Mouse (Mus musculus) brain, embryonic 14.5 days (tissue): Measurements from ENCODE around the gene Vmn1r211. TPM values are rescaled to one million over a fixed set of nuclear protein-coding genes. Genes with fewer than 3 reads are reported as not detected.
A peak's percentile ranks its signal among the peaks of the same experiment; 100 is the strongest.
"Not testable (repeated sequence)": the region's sequence is repeated elsewhere in the genome, so short reads cannot be mapped to it uniquely, and the experiment has no call there.

ENCODE experiments used
- DNase-seq: peaks from one replicate; pipeline ENCODE4 v3.0.0-alpha.2; 2011; ENCODE audit warnings: low read depth
- CTCF ChIP-seq: fragments of 200-500 bp; IDR thresholded peaks from 2 replicates; pipeline ENCODE4 v1.5.1; 2012; ENCODE audit warnings: inconsistent platforms, mild to moderate bottlenecking, moderate library complexity, borderline replicate concordance; ENCODE audit not compliant: insufficient read depth, insufficient read length; ENCODE audit errors: extremely low read depth
- POLR2A ChIP-seq: fragments of 200-500 bp; IDR thresholded peaks from 2 replicates; pipeline ENCODE4 v1.6.1; 2012; ENCODE audit warnings: mild to moderate bottlenecking, inconsistent platforms, borderline replicate concordance; ENCODE audit not compliant: poor library complexity, insufficient read depth, insufficient read length, severe bottlenecking; ENCODE audit errors: extremely low read depth
- polyA plus RNA-seq: library from polyadenylated mRNA; depleted of rRNA; stranded (reverse); fragments of >200 nt; gene quantifications from 2 replicates; pipeline ENCODE4 v1.2.3, GENCODE M21; 2012; rRNA removed

The Vmn1r211 gene
- polyA plus RNA-seq, result not detected in 2 replicates

DNA sequence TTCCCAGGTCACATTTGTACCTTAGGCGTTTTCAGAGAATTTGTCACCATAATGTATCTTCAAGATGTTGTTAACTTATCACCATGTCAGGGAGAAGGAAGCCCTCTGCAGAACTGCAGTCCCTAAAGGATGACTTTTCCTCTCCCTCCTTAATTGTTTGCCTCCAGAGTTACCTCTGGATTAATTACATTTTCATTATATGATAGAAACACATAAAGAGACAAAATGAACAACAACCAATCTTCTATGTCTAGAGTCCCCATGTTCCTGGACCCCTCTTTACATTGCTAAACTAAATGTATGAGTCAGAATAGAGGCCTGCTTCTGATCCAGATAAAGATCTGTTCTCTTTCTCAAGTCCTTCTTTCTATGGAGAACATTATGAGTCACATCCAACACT lies at the start of gene Vmn1r211:
TSS of gene Vmn1r211 (minus strand) at position 101 of the 400 bp plus-strand sequence.
- DNase-seq, result no peak
- TF ChIP-seq CTCF (no peak), POLR2A (no peak)

DNA sequence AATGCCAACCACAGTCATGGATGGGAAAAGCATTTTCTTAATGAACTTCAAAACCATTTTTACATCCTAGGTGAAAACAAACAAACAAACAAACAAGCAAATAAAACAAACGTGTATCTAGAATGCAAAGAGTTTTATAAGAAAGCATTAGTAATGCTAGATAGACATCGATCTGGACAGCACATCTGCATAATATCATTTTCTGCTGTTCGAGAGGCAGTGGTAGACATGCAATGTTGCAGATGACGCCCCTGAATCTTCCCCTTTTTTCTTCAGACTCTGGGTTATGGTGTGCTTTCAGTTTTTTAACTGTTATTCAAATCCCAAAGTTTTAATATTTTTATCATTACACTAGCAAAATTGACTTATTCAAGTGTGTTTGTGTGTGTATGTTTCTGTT lies 26.7 kb upstream of the Vmn1r211 start, which contains the start of gene Vmn1r212:
TSS of gene Vmn1r212 (minus strand) at position 101 of the 400 bp plus-strand sequence.
- TF ChIP-seq POLR2A, result no peak
- TF ChIP-seq CTCF, result no peak
- no peak for DNase-seq

DNA sequence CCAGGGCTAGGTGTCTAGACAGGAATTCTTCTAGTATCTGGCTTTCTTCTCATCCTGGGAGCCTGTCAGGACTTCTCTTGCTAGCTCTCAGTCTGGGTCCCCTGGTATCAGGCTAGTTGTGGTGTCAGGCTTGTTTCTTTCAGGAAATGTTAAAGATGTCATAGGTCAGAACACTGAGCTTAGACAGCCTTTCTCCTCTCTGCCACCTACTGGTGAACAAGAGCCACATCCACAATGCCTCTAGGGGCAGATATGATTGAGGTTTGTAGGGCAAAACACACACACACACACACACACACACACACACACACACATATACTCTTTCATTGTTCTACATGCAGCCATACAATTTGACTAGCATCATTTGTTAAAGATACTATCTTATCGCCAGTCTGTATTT lies 21.9 kb upstream of the Vmn1r211 start:
- TF ChIP-seq POLR2A (no peak), CTCF (peak; percentile 9; the same call in 1 of the 2 replicates)
- no peak for DNase-seq

DNA sequence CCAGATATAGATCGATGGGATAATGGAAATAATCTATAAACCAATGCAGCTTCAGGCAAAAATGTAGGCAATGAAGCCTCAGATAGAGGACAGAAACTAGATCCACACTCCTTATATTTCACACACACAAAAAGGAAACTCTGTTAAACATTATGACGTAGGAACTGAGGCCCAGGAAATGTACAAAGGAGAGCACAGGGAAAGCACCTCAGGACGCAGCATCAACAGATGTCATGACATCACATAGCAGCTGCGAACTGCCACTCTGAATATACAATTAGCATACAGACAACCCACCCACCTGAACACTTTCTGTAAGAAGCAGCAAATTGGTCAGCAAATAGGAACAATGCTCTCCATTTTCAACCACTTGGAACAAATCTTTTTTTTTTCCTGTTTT lies 2.6 kb downstream of the Vmn1r211 start:
- no peak for DNase-seq
- TF ChIP-seq POLR2A (no peak), CTCF (no peak)

DNA sequence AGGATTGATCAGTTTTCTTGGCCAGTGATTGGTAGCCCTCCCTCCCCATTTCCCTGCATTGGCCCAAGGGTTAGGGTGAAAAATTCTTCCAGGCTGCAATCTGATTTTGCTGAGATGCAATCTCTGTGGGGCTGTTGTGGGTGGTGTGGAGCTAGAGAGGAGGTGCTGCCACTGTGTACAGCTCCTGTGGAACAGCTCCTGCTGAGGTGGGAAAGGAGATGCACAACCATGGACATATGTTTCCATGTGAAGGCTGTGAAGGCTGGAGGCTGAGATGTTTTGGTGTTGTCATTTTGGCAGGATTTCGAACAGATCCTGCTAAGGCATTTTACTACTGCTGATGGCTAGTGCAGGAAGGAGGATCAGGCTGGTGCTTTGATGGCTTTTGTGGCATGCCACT lies 10.6 kb downstream of the Vmn1r211 start:
- DNase-seq, result no peak
- no peak for TF ChIP-seq CTCF
- TF ChIP-seq POLR2A, result no peak

DNA sequence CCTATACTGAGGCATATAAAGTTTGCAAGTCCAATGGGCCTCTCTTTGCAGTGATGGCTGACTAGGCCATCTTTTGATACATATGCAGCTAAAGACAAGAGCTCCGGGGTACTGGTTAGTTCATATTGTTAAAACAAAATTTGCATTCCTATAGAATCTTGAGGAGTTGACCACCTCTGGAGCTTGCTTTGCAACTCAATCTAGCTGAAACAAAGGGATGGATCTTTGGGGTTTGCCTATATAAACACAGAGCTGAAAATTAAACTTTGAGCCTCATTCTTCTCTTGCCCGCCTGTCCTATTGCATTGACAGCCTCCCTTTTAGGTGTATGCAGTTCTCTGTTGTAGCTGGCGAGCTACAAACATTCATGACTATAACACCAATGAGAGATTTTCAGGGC lies 13.1 kb downstream of the Vmn1r211 start:
- not testable (repeated sequence) for DNase-seq

DNA sequence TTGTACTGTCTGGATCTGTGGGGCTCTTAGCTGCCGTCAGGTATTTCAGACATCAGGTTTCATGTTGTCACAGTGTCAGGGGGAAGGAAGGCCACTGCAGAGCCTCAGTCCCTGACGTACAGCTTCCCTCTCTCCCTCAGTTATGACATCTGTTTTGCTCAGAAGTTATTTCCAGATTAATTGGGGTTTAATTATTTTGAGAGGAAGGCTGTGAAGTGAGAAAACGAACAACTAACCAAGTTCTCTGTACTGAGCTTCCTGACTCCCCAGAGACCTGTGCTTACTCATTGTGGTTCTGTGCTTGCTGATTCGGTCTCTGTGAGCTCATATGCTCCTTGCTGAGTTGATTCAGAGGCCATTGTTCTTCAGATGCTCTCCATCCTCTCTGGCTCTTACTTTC lies 26.1 kb downstream of the Vmn1r211 start, which contains the start of gene Vmn1r210:
TSS of gene Vmn1r210 (minus strand) at position 101 of the 400 bp plus-strand sequence.
- DNase-seq, result no peak
- TF ChIP-seq CTCF, result no peak
- TF ChIP-seq POLR2A, result no peak

DNA sequence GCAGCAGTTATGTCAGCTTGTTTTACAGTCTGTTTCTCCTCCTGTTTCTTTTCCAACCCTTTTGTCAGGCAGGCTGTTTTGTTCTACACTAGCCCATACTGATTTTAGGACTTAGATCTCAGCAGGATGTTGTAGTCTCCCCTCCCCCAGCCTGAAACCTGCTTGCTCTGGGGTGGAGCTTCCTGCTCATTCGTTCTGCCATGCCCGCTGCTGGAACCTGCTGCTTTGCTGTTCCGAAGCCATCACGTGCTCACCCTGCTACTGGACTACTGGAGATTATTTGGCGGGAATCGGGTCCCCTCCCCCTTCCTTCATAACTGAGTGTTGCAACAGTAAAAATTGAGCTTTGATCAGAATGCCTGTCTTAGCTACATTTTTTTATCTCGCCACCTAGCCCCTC lies 28.0 kb downstream of the Vmn1r211 start:
- peak; percentile 2 for DNase-seq

DNA sequence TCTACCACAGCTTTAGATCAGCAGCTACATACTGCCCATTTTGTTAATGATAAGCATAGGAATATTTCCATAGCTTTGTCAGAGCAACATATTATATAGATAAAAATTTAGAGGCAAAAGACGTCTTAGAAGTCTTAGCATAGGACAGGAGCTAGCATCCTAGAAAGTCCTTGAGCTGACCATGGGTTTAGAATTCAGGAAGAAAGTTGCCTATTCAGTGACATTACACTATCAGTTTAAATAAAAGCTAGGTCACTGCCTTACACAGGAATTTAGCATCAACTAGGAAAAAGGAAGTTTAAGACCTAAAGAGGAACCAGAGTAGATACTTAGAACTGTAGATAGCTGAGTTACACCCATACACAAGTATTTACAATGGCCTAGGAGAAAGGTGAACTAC lies 35.8 kb downstream of the Vmn1r211 start:
- DNase-seq, result not testable (repeated sequence)

DNA sequence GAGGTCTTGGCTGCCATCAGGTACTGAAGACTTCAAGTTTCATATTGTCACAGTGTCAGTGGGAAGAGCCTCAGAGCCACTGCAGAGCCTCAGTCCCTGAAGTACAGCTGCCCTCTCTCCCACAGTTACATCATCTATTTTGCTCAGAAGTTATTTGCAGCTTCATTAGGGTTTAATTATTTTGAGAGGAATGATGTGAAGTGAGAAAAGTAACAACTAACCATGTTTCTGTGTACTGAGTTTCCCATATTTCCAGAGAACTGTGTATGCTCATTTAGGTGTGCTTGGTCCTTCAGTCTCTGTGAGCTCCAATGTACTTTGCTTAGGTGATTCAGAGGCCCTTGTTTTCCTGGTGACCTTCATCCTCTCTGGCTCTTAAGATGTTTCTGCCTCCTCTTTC lies 47.8 kb downstream of the Vmn1r211 start, which contains the start of gene Vmn1r209:
TSS of gene Vmn1r209 (minus strand) at position 101 of the 400 bp plus-strand sequence.
- DNase-seq, result not testable (repeated sequence)

Other genes with a start within 250 kb of the Vmn1r211 start
- not detected in 2 replicates for gene Vmn1r206, start 233.3 kb downstream of the Vmn1r211 start, polyA plus RNA-seq
- gene Vmn1r207-ps, start 127.9 kb downstream of the Vmn1r211 start, polyA plus RNA-seq, result not detected in 2 replicates
- not detected in 2 replicates for gene Vmn1r208, start 80.2 kb downstream of the Vmn1r211 start, polyA plus RNA-seq
- not detected in 2 replicates for gene Vmn1r209, start 47.9 kb downstream of the Vmn1r211 start, polyA plus RNA-seq
- gene Vmn1r210, start 26.2 kb downstream of the Vmn1r211 start, polyA plus RNA-seq, result not detected in 2 replicates
- not detected in 2 replicates for gene Vmn1r212, start 26.6 kb upstream of the Vmn1r211 start, polyA plus RNA-seq
- not detected in 2 replicates for gene Vmn1r213, start 150.1 kb upstream of the Vmn1r211 start, polyA plus RNA-seq
- gene Vmn1r214, start 172.9 kb upstream of the Vmn1r211 start, polyA plus RNA-seq, result not detected in 2 replicates
- gene Vmn1r215, start 210.5 kb upstream of the Vmn1r211 start, polyA plus RNA-seq, result not detected in 2 replicates